Mouse (Mus musculus): ENCODE data around the gene Poldip3. TPM values are rescaled to one million over a fixed set of nuclear protein-coding genes. Genes with fewer than 3 reads are reported as not detected.

Gene Poldip3
- polyA plus RNA-seq, 1 experiment from 2014 or later = 174 TPM

GRCm38 (mm10) chr15:83159823-83160222 lies 10.6 kb upstream of the Poldip3 start:
- H3K27me3 ChIP-seq (ENCODE audit: control insufficient read depth, insufficient read depth, low read length) = no peaks in the 10 kb centered on the region
- no peak overlapping the region for H3K9ac ChIP-seq (replicated peaks; ENCODE audit: low read length)
- no peak overlapping the region for H3K27ac ChIP-seq (replicated peaks; ENCODE audit: low read depth, low read length)
- WGBS = 96% methylated on average over 9 of the region's 9 CpGs
- H3K4me2 ChIP-seq (ENCODE audit: low read length) = no peak overlapping the region
- no peaks in the 10 kb centered on the region for H3K4me1 ChIP-seq (ENCODE audit: control insufficient read depth, insufficient read depth, low read length)
- peaks cover 58% of the 10 kb centered on the region for H3K36me3 ChIP-seq (ENCODE audit: control insufficient read depth, insufficient read depth, low read length)
- ATAC-seq (ENCODE audit: low FRiP score, low TSS enrichment) (no peak), DNase-seq (no peak)
- no peaks in the 10 kb centered on the region for H3K9me3 ChIP-seq (ENCODE audit: control insufficient read depth, low read length)
- H3K4me3 ChIP-seq (replicated peaks; ENCODE audit: low read depth, low read length) = no peak overlapping the region

- no peak overlapping the region for H3K27ac ChIP-seq (replicated peaks; ENCODE audit: low read depth, low read length)
- H3K4me1 ChIP-seq (ENCODE audit: control insufficient read depth, insufficient read depth, low read length) = no peaks in the 10 kb centered on the region
- no peaks in the 10 kb centered on the region for H3K27me3 ChIP-seq (ENCODE audit: control insufficient read depth, insufficient read depth, low read length)
- H3K9ac ChIP-seq (replicated peaks; ENCODE audit: low read length) = no peak overlapping the region
- WGBS = 93% methylated on average over 7 of the region's 7 CpGs
- ATAC-seq (ENCODE audit: low FRiP score, low TSS enrichment) = no peak
- H3K4me2 ChIP-seq (ENCODE audit: low read length) = no peak overlapping the region
- no peak for DNase-seq
- peaks cover 62% of the 10 kb centered on the region for H3K36me3 ChIP-seq (ENCODE audit: control insufficient read depth, insufficient read depth, low read length)
- no peak overlapping the region for H3K4me3 ChIP-seq (replicated peaks; ENCODE audit: low read depth, low read length)
- H3K9me3 ChIP-seq (ENCODE audit: control insufficient read depth, low read length) = no peaks in the 10 kb centered on the region
These were observed 9.5 kb upstream of the Poldip3 start for GRCm38 (mm10) chr15:83158587-83159160.

GRCm38 (mm10) chr15:83157667-83158064 lies 8.5 kb upstream of the Poldip3 start:
- ATAC-seq (ENCODE audit: low FRiP score, low TSS enrichment) (no peak), DNase-seq (no peak)
- H3K4me1 ChIP-seq (ENCODE audit: control insufficient read depth, insufficient read depth, low read length) = no peaks in the 10 kb centered on the region
- no peak overlapping the region for H3K4me3 ChIP-seq (replicated peaks; ENCODE audit: low read depth, low read length)
- no peaks in the 10 kb centered on the region for H3K9me3 ChIP-seq (ENCODE audit: control insufficient read depth, low read length)
- H3K27ac ChIP-seq (replicated peaks; ENCODE audit: low read depth, low read length) = no peak overlapping the region
- H3K4me2 ChIP-seq (ENCODE audit: low read length) = no peak overlapping the region
- no peaks in the 10 kb centered on the region for H3K27me3 ChIP-seq (ENCODE audit: control insufficient read depth, insufficient read depth, low read length)
- WGBS = 100% methylated on average over 6 of the region's 6 CpGs
- H3K9ac ChIP-seq (replicated peaks; ENCODE audit: low read length) = no peak overlapping the region
- H3K36me3 ChIP-seq (ENCODE audit: control insufficient read depth, insufficient read depth, low read length) = peaks cover 66% of the 10 kb centered on the region

GRCm38 (mm10) chr15:83156929-83157666 lies 7.9 kb upstream of the Poldip3 start:
- Histone ChIP-seq H3K27ac (replicated peaks; ENCODE audit: low read depth, low read length) (no peak overlapping the region), H3K4me3 (replicated peaks; ENCODE audit: low read depth, low read length) (no peak overlapping the region), H3K4me1 (ENCODE audit: control insufficient read depth, insufficient read depth, low read length) (no peaks in the 10 kb centered on the region), H3K36me3 (ENCODE audit: control insufficient read depth, insufficient read depth, low read length) (peaks cover 64% of the 10 kb centered on the region), H3K9ac (replicated peaks; ENCODE audit: low read length) (no peak overlapping the region), H3K9me3 (ENCODE audit: control insufficient read depth, low read length) (no peaks in the 10 kb centered on the region), H3K4me2 (ENCODE audit: low read length) (no peak overlapping the region), H3K27me3 (ENCODE audit: control insufficient read depth, insufficient read depth, low read length) (no peaks in the 10 kb centered on the region)
- 71% methylated on average over 11 of the region's 11 CpGs for WGBS
- DNase-seq = peak; percentile 51
- ATAC-seq (ENCODE audit: low FRiP score, low TSS enrichment) = no peak

DNA sequence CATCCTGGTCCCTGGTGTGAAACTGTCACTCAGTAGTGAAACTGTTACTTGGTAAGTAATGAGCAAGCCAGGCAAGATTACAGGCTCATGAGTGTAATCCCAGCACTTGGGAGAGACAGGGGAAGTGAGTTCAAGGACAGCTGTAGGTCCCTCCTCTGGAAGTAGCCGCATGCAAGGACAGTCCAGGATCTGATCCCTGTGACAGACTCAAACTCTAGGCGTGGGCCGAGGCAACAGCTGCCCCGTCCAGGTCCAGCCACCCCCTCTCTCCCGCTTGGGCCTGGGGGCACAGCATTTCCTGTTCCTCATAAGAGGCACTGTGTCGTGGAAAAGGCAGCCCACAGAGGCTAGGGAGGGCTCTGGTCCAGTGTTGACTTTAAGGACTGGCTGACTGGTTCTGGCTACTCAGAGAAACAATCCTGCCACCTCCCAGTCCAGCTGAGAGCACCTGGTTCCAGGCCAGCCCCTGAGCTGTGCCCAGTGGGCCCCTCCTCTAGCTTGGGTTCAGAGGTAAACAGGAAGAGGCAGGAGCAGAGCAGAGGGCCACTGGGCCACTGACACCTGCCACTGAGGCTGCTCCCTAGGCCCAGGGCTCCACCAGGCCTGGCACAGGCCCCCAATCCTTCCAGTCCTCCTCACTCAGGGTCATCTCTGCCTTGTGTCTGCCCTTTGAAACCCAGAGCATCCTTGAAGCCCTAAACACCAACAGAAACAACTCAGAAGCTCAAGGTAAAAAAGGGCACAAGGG lies 6.7 kb upstream of the Poldip3 start:
- no peaks in the 10 kb centered on the region for H3K27me3 ChIP-seq (ENCODE audit: control insufficient read depth, insufficient read depth, low read length)
- no peak overlapping the region for H3K9ac ChIP-seq (replicated peaks; ENCODE audit: low read length)
- H3K4me3 ChIP-seq (replicated peaks; ENCODE audit: low read depth, low read length) = no peak overlapping the region
- DNase-seq (no peak), ATAC-seq (ENCODE audit: low FRiP score, low TSS enrichment) (no peak)
- H3K4me2 ChIP-seq (ENCODE audit: low read length) = no peak overlapping the region
- no peaks in the 10 kb centered on the region for H3K4me1 ChIP-seq (ENCODE audit: control insufficient read depth, insufficient read depth, low read length)
- H3K36me3 ChIP-seq (ENCODE audit: control insufficient read depth, insufficient read depth, low read length) = peaks cover 55% of the 10 kb centered on the region
- H3K9me3 ChIP-seq (ENCODE audit: control insufficient read depth, low read length) = no peaks in the 10 kb centered on the region
- 89% methylated on average over 6 of the region's 6 CpGs for WGBS
- no peak overlapping the region for H3K27ac ChIP-seq (replicated peaks; ENCODE audit: low read depth, low read length)

DNA sequence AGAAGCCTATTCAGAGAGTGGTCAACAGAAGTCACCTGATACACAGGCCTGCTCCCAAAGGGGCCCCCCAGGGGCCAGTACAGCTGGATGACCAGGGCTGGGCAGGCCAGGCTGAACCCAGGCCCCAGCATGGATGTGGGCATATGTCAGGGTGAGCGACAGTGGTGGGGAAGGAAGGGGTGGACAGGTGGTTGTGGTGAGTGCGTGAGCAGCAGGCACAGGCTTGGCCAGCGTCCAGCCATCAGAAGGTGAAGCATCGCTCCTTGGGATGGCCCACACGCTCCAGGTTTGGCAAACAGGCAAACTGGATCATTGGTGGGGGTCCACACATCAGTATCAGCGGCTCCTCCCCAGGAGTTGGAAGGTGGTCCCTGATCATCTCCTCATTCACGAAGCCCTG lies 5.1 kb upstream of the Poldip3 start:
- Histone ChIP-seq H3K36me3 (ENCODE audit: control insufficient read depth, insufficient read depth, low read length) (peaks cover 40% of the 10 kb centered on the region), H3K4me1 (ENCODE audit: control insufficient read depth, insufficient read depth, low read length) (no peaks in the 10 kb centered on the region), H3K9ac (replicated peaks; ENCODE audit: low read length) (no peak overlapping the region), H3K4me2 (ENCODE audit: low read length) (no peak overlapping the region), H3K4me3 (replicated peaks; ENCODE audit: low read depth, low read length) (no peak overlapping the region), H3K27ac (replicated peaks; ENCODE audit: low read depth, low read length) (no peak overlapping the region), H3K9me3 (ENCODE audit: control insufficient read depth, low read length) (no peaks in the 10 kb centered on the region), H3K27me3 (ENCODE audit: control insufficient read depth, insufficient read depth, low read length) (no peaks in the 10 kb centered on the region)
- DNase-seq (no peak), ATAC-seq (ENCODE audit: low FRiP score, low TSS enrichment) (no peak)
- WGBS = 98% methylated on average over 7 of the region's 7 CpGs

GRCm38 (mm10) chr15:83150694-83151093 lies 1.5 kb upstream of the Poldip3 start:
- no peak for DNase-seq
- no peak overlapping the region for H3K4me2 ChIP-seq (ENCODE audit: low read length)
- no peak for ATAC-seq (ENCODE audit: low FRiP score, low TSS enrichment)
- H3K4me3 ChIP-seq (replicated peaks; ENCODE audit: low read depth, low read length) = no peak overlapping the region
- no peak overlapping the region for H3K9ac ChIP-seq (replicated peaks; ENCODE audit: low read length)
- H3K27me3 ChIP-seq (ENCODE audit: control insufficient read depth, insufficient read depth, low read length) = no peaks in the 10 kb centered on the region
- no peaks in the 10 kb centered on the region for H3K9me3 ChIP-seq (ENCODE audit: control insufficient read depth, low read length)
- peaks cover 9% of the 10 kb centered on the region for H3K4me1 ChIP-seq (ENCODE audit: control insufficient read depth, insufficient read depth, low read length)
- peaks cover 19% of the 10 kb centered on the region for H3K36me3 ChIP-seq (ENCODE audit: control insufficient read depth, insufficient read depth, low read length)
- WGBS = 90% methylated on average over 4 of the region's 4 CpGs
- H3K27ac ChIP-seq (replicated peaks; ENCODE audit: low read depth, low read length) = no peak overlapping the region

- ATAC-seq (ENCODE audit: low FRiP score, low TSS enrichment) = no peak
- peak overlapping the region; percentile 97 for H3K4me3 ChIP-seq (replicated peaks; ENCODE audit: low read depth, low read length)
- peaks cover 15% of the 10 kb centered on the region for H3K36me3 ChIP-seq (ENCODE audit: control insufficient read depth, insufficient read depth, low read length)
- peak overlapping the region; percentile 88 for H3K4me2 ChIP-seq (ENCODE audit: low read length)
- peak overlapping the region; percentile 87 for H3K9ac ChIP-seq (replicated peaks; ENCODE audit: low read length)
- DNase-seq = no peak
- H3K4me1 ChIP-seq (ENCODE audit: control insufficient read depth, insufficient read depth, low read length) = peaks cover 9% of the 10 kb centered on the region
- H3K27ac ChIP-seq (replicated peaks; ENCODE audit: low read depth, low read length) = peak overlapping the region; percentile 99
- 27% methylated on average over 3 of the region's 3 CpGs for WGBS
- H3K27me3 ChIP-seq (ENCODE audit: control insufficient read depth, insufficient read depth, low read length) = no peaks in the 10 kb centered on the region
- no peaks in the 10 kb centered on the region for H3K9me3 ChIP-seq (ENCODE audit: control insufficient read depth, low read length)
These were observed 874 bp upstream of the Poldip3 start for GRCm38 (mm10) chr15:83150073-83150442.
